Mouse (Mus musculus): ENCODE measurements around the gene Lrp6.

GRCm38 (mm10) chr6:134601130-134601529 is 34.4 kb upstream of the Lrp6 start:
- TF ChIP-seq EP300 (IDR thresholded peaks at IDR 0.05; ENCODE audit: low read depth) = no peak
- no peak for TF ChIP-seq CTCF (IDR thresholded peaks at IDR 0.05; ENCODE audit: low read depth)

All from heart, postnatal 0 days (tissue).